In genomic region chr3:41182900-41183595, GRCm38 (mm10) we compare ENCODE assay signal across 8 mouse cellular contexts.
DNase-seq lines count a peak whose midpoint lies in the region; ATAC-seq and TF ChIP-seq lines count a peak whose summit lies in the region.

No protein-coding gene starts in this region.

- no peak overlapping the region for H3K9ac ChIP-seq in forebrain, embryonic 11.5 days (ENCODE audit: low read length)
- no peak overlapping the region for H3K9ac ChIP-seq in forebrain, postnatal 0 days
- no peak overlapping the region for H3K9ac ChIP-seq in limb, embryonic 12.5 days (replicated peaks)
- no peak overlapping the region for H3K9ac ChIP-seq in forebrain, embryonic 14.5 days (ENCODE audit: low read length)

- H3K9me3 ChIP-seq in forebrain, embryonic 11.5 days (ENCODE audit: control insufficient read depth, low read length) = no peaks in the 10 kb centered on the region
- H3K9me3 ChIP-seq in forebrain, postnatal 0 days (ENCODE audit: low read length) = no peaks in the 10 kb centered on the region
- no peaks in the 10 kb centered on the region for H3K9me3 ChIP-seq in limb, embryonic 12.5 days
- H3K9me3 ChIP-seq in limb, embryonic 10.5 days (replicated peaks) = no peaks in the 10 kb centered on the region
- no peaks in the 10 kb centered on the region for H3K9me3 ChIP-seq in forebrain, embryonic 14.5 days (replicated peaks; ENCODE audit: control insufficient read depth, low read length)

- WGBS in forebrain, embryonic 11.5 days = 75% methylated on average over 10 of the region's 10 CpGs
- WGBS in forebrain, postnatal 0 days = 74% methylated on average over 10 of the region's 10 CpGs
- 67% methylated on average over 10 of the region's 10 CpGs for WGBS in limb, embryonic 12.5 days
- 73% methylated on average over 10 of the region's 10 CpGs for WGBS in limb, embryonic 10.5 days
- WGBS in forebrain, embryonic 14.5 days = 71% methylated on average over 10 of the region's 10 CpGs

- no peak overlapping the region for H3K27ac ChIP-seq in forebrain, embryonic 11.5 days (ENCODE audit: low read depth, low read length)
- H3K27ac ChIP-seq in forebrain, postnatal 0 days (ENCODE audit: low read depth, low read length) = no peak overlapping the region
- no peak overlapping the region for H3K27ac ChIP-seq in limb, embryonic 12.5 days
- H3K27ac ChIP-seq in limb, embryonic 10.5 days = no peak overlapping the region
- no peak overlapping the region for H3K27ac ChIP-seq in forebrain, embryonic 14.5 days (ENCODE audit: low read depth, low read length)

- peak; percentile 15; the same call in 1 of the 2 replicates for ATAC-seq in forebrain, embryonic 11.5 days (replicated peaks; ENCODE audit: low FRiP score)
- no peak for ATAC-seq in forebrain, postnatal 0 days
- 0 out of 2 replicates have a peak, but pooled peaks have one; percentile 34 for ATAC-seq in limb, embryonic 12.5 days (ENCODE audit: insufficient number of reproducible peaks, insufficient read depth, low FRiP score, low TSS enrichment, low read depth)
- 0 out of 2 replicates have a peak, but pooled peaks have one; percentile 8 for ATAC-seq in forebrain, embryonic 14.5 days

- peak; percentile 51 for DNase-seq in forebrain, embryonic 11.5 days (ENCODE audit: low spot score)
- DNase-seq in forebrain, postnatal 0 days = no peak
- no peak for DNase-seq in limb, embryonic 10.5 days (ENCODE audit: low spot score)
- no peak for DNase-seq in forebrain, embryonic 14.5 days (ENCODE audit: low spot score)
- peak; percentile 40 for DNase-seq in neural tube, embryonic 10.5 days (ENCODE audit: extremely low spot score, low spot score)
- DNase-seq in natural killer cell, adult 2 months (ENCODE audit: low spot score in 2 of 2) = no peak
- no peak for DNase-seq in adrenal gland, adult 18-20 months (ENCODE audit: low spot score in 2 of 2)

- TF ChIP-seq CTCF in forebrain, postnatal 0 days (IDR thresholded peaks at IDR 0.05; ENCODE audit: low read depth) = no peak

- no peaks in the 10 kb centered on the region for H3K4me1 ChIP-seq in forebrain, embryonic 11.5 days (replicated peaks; ENCODE audit: control insufficient read depth, insufficient read depth, low read length)
- no peaks in the 10 kb centered on the region for H3K4me1 ChIP-seq in forebrain, postnatal 0 days (ENCODE audit: insufficient read depth)
- peaks cover 8% of the 10 kb centered on the region for H3K4me1 ChIP-seq in limb, embryonic 12.5 days (replicated peaks)
- H3K4me1 ChIP-seq in limb, embryonic 10.5 days = peaks cover 7% of the 10 kb centered on the region; the same call in 1 of the 2 replicates
- H3K4me1 ChIP-seq in forebrain, embryonic 14.5 days (ENCODE audit: control insufficient read depth, insufficient read depth, low read length) = no peaks in the 10 kb centered on the region

- H3K36me3 ChIP-seq in forebrain, embryonic 11.5 days (ENCODE audit: control insufficient read depth, insufficient read depth, low read length) = no peaks in the 10 kb centered on the region
- no peaks in the 10 kb centered on the region for H3K36me3 ChIP-seq in forebrain, postnatal 0 days (ENCODE audit: insufficient read depth)
- no peaks in the 10 kb centered on the region for H3K36me3 ChIP-seq in limb, embryonic 12.5 days
- no peaks in the 10 kb centered on the region for H3K36me3 ChIP-seq in limb, embryonic 10.5 days
- no peaks in the 10 kb centered on the region for H3K36me3 ChIP-seq in forebrain, embryonic 14.5 days (ENCODE audit: control insufficient read depth, insufficient read depth, low read length)

- no peaks in the 10 kb centered on the region for H3K27me3 ChIP-seq in forebrain, embryonic 11.5 days (ENCODE audit: control insufficient read depth, insufficient read depth, low read length)
- no peaks in the 10 kb centered on the region for H3K27me3 ChIP-seq in forebrain, postnatal 0 days (ENCODE audit: insufficient read depth, low read length)
- peaks cover 15% of the 10 kb centered on the region; the same call in 1 of the 2 replicates for H3K27me3 ChIP-seq in limb, embryonic 12.5 days
- no peaks in the 10 kb centered on the region for H3K27me3 ChIP-seq in limb, embryonic 10.5 days (ENCODE audit: low read depth, poor library complexity, severe bottlenecking)
- no peaks in the 10 kb centered on the region for H3K27me3 ChIP-seq in forebrain, embryonic 14.5 days (replicated peaks; ENCODE audit: control insufficient read depth, insufficient read depth, low read length)

- no peak overlapping the region for H3K4me3 ChIP-seq in forebrain, embryonic 11.5 days (ENCODE audit: low read depth, low read length)
- no peak overlapping the region for H3K4me3 ChIP-seq in forebrain, postnatal 0 days (ENCODE audit: low read depth, low read length)
- H3K4me3 ChIP-seq in limb, embryonic 12.5 days (replicated peaks) = no peak overlapping the region
- no peak overlapping the region for H3K4me3 ChIP-seq in limb, embryonic 10.5 days
- H3K4me3 ChIP-seq in forebrain, embryonic 14.5 days (ENCODE audit: low read depth, low read length) = no peak overlapping the region

- no peak overlapping the region for H3K4me2 ChIP-seq in forebrain, embryonic 11.5 days (ENCODE audit: low read depth, low read length, severe bottlenecking)
- H3K4me2 ChIP-seq in forebrain, postnatal 0 days (ENCODE audit: low read depth) = no peak overlapping the region
- H3K4me2 ChIP-seq in limb, embryonic 12.5 days = no peak overlapping the region
- no peak overlapping the region for H3K4me2 ChIP-seq in forebrain, embryonic 14.5 days (ENCODE audit: low read length)

Comparison
In these comparisons a context has a peak if more than half of its experiments do, and no peak if none do; other contexts are left out.
1. DNase-seq: peak in forebrain, embryonic 11.5 days (single experiment) and neural tube, embryonic 10.5 days (single experiment); none in forebrain, postnatal 0 days (single experiment), limb, embryonic 10.5 days (single experiment), forebrain, embryonic 14.5 days (single experiment), natural killer cell, adult 2 months (0 of 2) and adrenal gland, adult 18-20 months (0 of 2).